Mouse (Mus musculus) R1 (cell line): Measurements from ENCODE around the gene Agrn.

Experiments used
- DNase-seq: peaks from one replicate; pipeline ENCODE4 v3.0.0-alpha.2; 2018; ENCODE audit warnings: low read depth, low spot score

Agrn gene

DNA sequence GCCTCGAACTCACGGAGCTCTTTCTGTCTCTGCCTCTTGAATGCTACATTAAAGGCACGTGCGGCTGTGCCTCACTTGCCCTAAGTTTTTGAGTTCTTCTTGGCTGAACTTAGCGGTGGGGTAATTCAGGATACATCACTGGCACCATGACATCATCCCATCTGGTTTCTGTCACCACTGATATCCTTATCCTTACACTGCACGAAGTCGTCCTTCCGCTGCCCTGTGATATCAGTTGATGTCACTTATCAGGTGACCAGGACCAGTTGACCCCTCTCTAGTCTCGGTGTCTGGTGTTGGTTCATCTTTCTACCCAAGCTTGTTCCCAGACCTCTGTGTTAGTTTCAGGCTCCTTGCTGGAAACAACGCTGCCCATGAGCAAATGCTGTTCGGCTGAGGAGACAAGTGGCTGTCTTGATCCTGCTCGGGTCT, 5.2 kb upstream of the Agrn start:
- no peak for DNase-seq

DNA sequence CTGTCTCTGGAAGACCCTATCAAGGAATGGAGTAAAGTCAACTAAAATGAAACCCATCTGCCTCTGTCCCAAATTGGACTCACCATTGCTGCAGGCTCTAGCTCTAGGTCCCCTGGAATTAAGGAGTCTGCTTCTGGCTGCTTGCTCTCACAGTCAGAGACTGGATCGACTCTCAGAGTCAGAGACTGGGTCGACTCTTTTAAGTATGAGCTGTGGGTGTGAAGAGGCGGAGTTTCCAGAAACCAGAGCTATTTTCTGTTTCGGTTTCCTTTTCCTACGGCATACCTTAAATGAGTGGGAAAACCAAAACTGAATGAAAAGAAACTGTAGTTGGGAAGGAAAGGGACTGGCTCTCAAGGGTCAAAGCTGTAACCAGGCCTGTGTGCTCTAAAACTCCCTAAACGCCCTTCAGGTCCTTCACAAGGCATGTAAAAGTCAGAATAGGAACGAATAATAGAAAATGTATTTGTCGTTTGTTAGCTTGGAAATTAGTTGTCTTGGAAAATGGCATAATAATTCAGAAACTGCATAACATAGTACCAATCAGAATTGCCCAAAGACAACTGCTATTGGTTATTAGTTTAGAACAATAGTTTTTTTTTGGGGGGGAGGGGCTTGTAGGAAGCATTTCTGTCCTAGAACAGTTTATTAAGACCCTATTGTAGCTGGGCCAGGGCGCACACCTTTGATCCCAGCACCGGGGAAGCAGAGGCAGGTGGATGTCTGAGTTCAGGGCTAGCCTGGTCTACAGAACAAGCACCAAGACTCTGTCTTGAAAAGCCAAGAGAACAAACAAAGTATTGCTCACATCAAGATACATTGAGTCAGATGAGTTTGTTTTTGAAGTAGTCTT, 3.6 kb upstream of the Agrn start, which contains the start of gene Isg15:
TSS of gene Isg15 (minus strand) at position 196 of the 853 bp plus-strand sequence.
- DNase-seq: no peak

- peak; percentile 92 for DNase-seq
Observed at GRCm38 (mm10) chr4:156197829-156198205, 529 bp upstream of the Agrn start.

GRCm38 (mm10) chr4:156195927-156196870, 1.1 kb downstream of the Agrn start:
- peak; percentile 82 for DNase-seq

DNA sequence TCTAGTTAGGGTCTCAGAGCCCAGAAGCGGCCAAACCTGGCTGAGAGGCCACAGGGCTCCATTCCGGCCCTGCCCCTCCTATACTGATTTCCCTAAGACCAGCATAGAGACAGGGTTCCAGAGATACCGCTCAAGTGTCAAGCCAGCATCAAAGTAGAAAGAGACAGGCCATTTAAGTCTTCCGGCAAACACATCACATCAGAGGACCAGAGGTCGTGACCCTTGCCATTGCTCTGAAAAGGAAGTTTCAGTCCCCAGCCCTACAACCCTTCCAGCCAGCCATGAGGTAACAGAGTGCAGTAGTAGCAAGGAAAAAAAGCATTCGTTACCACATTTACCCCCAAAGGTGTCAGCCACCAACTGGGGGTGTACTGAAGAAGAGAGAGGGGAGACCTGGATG, 2.9 kb downstream of the Agrn start:
- DNase-seq: no peak

GRCm38 (mm10) chr4:156193906-156194305, 3.4 kb downstream of the Agrn start:
- no peak for DNase-seq

DNA sequence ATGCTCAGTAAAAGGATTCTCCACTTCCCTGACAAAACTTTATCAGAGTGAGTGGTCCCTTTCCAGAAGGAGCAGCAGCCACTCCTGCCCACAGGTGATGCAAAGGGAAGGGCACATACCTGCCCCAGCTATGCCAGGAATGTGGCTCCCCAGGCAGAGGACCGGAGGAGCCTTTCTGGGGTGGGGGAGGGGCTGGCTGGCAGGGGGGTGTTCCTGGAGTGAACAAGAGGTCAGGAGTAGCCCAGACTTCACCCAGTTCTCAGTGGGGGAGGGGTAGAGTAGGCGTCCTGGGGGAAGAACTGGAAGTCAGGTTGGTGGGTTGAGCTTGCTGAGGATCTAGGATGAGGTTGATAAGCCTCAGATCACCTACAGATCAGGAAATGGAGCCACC, 4.1 kb downstream of the Agrn start:
- DNase-seq: peak; percentile 98

DNA sequence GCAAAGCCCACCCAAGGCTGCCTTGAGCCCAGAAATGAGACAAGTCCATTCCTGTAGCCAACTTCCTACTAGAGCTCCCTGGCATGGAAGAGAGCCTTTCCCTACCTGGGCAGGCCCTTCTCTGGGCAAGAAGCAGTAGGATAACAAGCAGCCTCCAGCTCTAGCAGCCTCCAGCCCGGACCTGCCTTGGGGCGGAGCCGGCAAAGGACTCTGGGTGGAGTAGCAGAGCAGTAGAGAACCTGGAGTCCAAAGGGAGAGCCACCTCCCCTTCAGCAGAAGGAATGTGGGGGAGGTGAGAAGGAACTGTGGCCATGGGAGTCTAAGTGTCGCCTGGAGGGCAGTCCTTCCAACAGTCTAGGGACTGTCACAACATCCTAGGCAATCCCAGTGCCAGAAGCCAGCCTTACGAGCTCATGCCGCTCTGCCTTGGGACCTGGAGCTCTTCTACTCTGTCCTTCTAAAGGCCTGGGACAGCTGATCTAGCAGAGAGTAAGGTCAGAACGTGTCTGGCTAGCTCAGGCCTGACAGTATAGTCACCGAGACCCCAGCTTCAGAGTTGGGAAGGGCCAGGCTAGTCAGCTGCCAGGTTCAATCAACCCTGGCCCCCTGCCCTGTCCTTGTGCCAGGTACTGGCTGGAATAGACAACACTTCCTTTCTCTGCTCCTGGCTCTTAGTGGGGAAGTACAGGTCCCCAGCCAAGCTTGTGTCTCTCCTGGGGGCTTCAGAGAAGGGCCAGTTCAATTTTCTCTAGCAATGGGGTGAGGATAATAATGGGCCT, 4.7 kb downstream of the Agrn start:
- DNase-seq: peak; percentile 92

GRCm38 (mm10) chr4:156188811-156189323, 8.4 kb downstream of the Agrn start:
- DNase-seq: peak; percentile 97

- DNase-seq: peak; percentile 66
Observed at GRCm38 (mm10) chr4:156188162-156188810, 9.0 kb downstream of the Agrn start.

DNA sequence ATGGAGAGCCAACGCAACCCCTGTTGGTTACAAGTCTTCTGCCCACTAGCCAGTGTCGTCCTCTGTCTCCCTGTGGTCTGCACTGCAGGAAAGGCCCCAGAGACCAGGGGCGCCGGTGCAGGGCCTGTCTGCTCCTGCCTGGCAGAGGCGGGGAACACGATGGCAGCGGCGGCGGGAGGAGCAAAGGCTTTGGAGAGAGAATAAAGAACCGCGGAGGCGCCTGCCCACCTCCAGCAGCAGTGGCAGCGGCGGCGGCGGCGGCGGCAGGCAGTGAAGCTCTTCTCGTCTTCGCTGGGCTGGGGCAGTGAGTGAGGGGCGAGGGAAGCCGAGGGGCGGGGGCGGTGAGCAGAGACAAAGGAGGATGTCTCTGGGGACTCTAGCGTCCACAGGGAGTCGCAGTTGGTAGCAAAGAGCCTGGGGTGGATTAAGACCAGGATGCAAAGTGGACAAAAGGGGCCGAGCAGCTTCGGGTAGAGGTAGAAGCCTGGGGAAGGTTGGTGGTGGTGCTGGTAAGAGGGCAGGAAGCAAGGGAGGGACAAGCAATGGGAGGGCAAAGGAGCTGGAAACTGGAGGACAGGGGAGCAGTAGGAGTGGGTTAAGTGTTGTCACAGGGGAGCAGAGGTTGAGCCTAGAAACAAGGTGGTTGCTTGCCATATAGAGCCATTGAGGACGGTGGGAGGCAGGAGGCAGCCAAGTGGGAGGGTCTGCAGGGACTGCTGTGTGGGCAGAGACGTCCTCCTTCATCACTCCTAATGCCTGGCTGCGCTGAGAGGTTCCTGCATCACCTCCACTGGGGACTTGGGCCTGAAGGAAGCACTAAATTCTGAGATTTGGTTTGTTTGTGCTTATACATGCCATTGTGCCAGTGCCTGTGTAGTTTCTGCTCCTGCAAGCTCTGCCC, 11.1 kb downstream of the Agrn start:
- DNase-seq: no peak

DNA sequence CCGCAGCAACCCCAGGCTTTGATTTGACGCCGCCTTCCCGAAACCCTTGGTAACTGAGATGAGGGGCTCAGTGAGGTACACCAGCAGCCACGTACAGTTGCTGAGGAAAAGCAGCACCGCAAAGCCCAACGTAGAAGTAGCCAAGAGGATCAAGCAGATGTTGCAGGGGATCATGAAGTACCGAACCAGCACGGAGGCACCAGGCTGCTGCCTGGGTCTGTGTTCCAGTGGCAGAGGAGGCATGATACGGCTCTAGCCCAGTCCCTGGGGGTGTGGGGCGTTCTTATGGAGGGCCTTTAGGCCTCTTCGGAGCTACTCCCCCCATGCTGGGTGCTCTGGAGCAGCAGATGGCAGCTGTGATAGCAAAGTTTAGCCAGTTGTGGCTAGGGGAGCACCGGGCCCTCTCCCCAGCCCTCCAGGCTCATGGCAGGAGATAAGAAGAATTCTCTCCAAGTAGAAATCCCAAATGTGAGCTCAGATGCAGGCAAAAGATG, 11.8 kb downstream of the Agrn start:
- DNase-seq: no peak

- DNase-seq: peak; percentile 84
Observed at GRCm38 (mm10) chr4:156184291-156184954, 12.9 kb downstream of the Agrn start.

- no peak for DNase-seq
Observed at GRCm38 (mm10) chr4:156183747-156184146, 13.5 kb downstream of the Agrn start.

DNA sequence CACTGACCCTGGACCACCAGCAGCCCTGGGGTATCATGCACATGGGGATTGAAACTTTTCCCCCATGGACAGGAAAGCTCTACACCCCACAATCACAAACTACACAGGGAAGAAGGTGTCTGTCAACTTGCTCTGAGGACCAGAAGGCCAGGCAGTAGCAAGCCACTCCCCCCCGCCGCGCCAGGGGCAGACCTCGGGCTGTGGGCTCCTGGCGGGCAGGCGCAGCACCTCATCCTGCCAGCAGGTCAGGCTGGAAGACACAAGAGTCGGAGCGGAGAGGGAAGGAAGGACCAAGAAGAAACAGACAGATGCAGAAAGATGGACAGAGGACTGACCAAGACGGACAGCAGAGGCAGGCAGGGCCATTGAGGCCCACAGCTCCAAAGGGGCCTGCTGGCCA, 19.7 kb downstream of the Agrn start:
- peak; percentile 53 for DNase-seq

GRCm38 (mm10) chr4:156171828-156172227, 25.5 kb downstream of the Agrn start:
- DNase-seq: no peak

- no peak for DNase-seq
Observed at GRCm38 (mm10) chr4:156169129-156169528, 28.2 kb downstream of the Agrn start.

DNA sequence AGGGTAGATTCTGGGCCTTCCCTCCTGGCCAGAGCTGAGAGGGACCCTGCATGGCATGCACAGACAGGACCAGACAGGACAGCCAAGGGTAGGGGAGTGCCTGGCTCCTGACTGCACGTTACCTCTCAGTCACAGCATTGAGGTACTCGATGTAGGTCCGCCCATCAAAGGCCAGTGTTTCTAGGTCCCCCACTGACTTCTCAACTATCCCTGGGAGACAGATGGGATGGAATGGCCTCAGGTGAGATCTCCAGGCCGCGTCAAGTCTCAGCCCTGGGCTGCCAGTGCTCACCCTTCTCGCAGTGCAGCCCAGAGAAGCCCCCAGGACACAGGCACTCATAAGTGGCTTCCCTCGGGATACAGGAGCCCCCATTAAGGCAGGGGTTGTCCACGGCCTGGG, 28.7 kb downstream of the Agrn start:
- DNase-seq: no peak

- peak; percentile 64 for DNase-seq
Observed at GRCm38 (mm10) chr4:156166477-156166876, 30.8 kb downstream of the Agrn start.
